Mouse (Mus musculus): ENCODE results near the gene Uckl1. TPM values are rescaled to one million over a fixed set of nuclear protein-coding genes. Genes with fewer than 3 reads are reported as not detected.

Uckl1 gene
- polyA plus RNA-seq, 1 experiment from 2014 or later = 56.3 TPM

- H3K4me3 ChIP-seq (ENCODE audit: low read depth, low read length) = no peak overlapping the region
- no peaks in the 10 kb centered on the region for H3K9me3 ChIP-seq (ENCODE audit: control insufficient read depth, low read depth, low read length)
- H3K36me3 ChIP-seq (ENCODE audit: control insufficient read depth, insufficient read depth, low read length) = peaks cover 12% of the 10 kb centered on the region
- WGBS = 18% methylated on average over 5 of the region's 5 CpGs
- no peak overlapping the region for H3K27ac ChIP-seq (ENCODE audit: low read length)
- peak overlapping the region; percentile 18 for H3K4me2 ChIP-seq (replicated peaks; ENCODE audit: low read depth, low read length)
- peaks cover 25% of the 10 kb centered on the region for H3K4me1 ChIP-seq (ENCODE audit: control insufficient read depth, insufficient read depth, low read length)
- no peak overlapping the region for H3K9ac ChIP-seq (replicated peaks; ENCODE audit: low read depth, low read length)
- no peaks in the 10 kb centered on the region for H3K27me3 ChIP-seq (ENCODE audit: control insufficient read depth, insufficient read depth, low read length)
- ATAC-seq (ENCODE audit: insufficient number of reproducible peaks, insufficient read depth, low FRiP score, low read depth) = no peak
Observed at GRCm38 (mm10) chr2:181578790-181579618, 5.7 kb downstream of the Uckl1 start.

GRCm38 (mm10) chr2:181577981-181578581 lies 6.6 kb downstream of the Uckl1 start:
- no peak overlapping the region for H3K9ac ChIP-seq (replicated peaks; ENCODE audit: low read depth, low read length)

DNA sequence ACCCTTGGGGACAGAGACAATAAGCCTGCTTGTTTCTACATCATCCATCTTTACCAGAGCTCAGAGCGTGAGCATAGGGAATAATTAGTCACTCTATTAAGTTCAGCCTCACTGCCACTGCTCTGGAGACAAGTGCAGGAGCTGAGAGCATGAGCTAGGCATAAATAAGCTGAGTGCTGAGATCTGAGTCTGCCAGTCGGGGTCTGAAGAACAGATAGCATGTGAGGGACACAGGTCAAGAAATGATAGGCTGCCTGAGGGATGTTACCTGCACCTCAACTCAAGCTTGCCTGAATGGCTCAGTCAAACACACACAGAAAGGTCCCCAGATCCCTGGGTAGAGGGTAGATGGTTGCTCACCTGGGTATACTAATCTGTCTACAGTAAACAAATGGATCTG lies 7.6 kb downstream of the Uckl1 start:
- ATAC-seq (ENCODE audit: insufficient number of reproducible peaks, insufficient read depth, low FRiP score, low read depth) = no peak
- Histone ChIP-seq H3K9me3 (ENCODE audit: control insufficient read depth, low read depth, low read length) (no peaks in the 10 kb centered on the region), H3K27ac (ENCODE audit: low read length) (no peak overlapping the region), H3K9ac (replicated peaks; ENCODE audit: low read depth, low read length) (no peak overlapping the region), H3K36me3 (ENCODE audit: control insufficient read depth, insufficient read depth, low read length) (peaks cover 14% of the 10 kb centered on the region; the same call in 1 of the 2 replicates), H3K27me3 (ENCODE audit: control insufficient read depth, insufficient read depth, low read length) (no peaks in the 10 kb centered on the region), H3K4me1 (ENCODE audit: control insufficient read depth, insufficient read depth, low read length) (peaks cover 25% of the 10 kb centered on the region), H3K4me3 (ENCODE audit: low read depth, low read length) (no peak overlapping the region), H3K4me2 (replicated peaks; ENCODE audit: low read depth, low read length) (no peak overlapping the region)
- WGBS = 69% methylated on average over 2 of the region's 2 CpGs

More at GRCm38 (mm10) chr2:181577981-181578581, 6.6 kb downstream of the Uckl1 start:
- Histone ChIP-seq H3K27ac (ENCODE audit: low read length) (no peak overlapping the region), H3K27me3 (ENCODE audit: control insufficient read depth, insufficient read depth, low read length) (no peaks in the 10 kb centered on the region), H3K4me3 (ENCODE audit: low read depth, low read length) (no peak overlapping the region), H3K9me3 (ENCODE audit: control insufficient read depth, low read depth, low read length) (no peaks in the 10 kb centered on the region), H3K36me3 (ENCODE audit: control insufficient read depth, insufficient read depth, low read length) (peaks cover 8% of the 10 kb centered on the region; the same call in 1 of the 2 replicates), H3K4me1 (ENCODE audit: control insufficient read depth, insufficient read depth, low read length) (peaks cover 25% of the 10 kb centered on the region), H3K4me2 (replicated peaks; ENCODE audit: low read depth, low read length) (no peak overlapping the region)
- ATAC-seq (ENCODE audit: insufficient number of reproducible peaks, insufficient read depth, low FRiP score, low read depth) = no peak
- 71% methylated on average over 7 of the region's 7 CpGs for WGBS

- Histone ChIP-seq H3K4me3 (ENCODE audit: low read depth, low read length) (no peak overlapping the region), H3K9ac (replicated peaks; ENCODE audit: low read depth, low read length) (no peak overlapping the region), H3K27me3 (ENCODE audit: control insufficient read depth, insufficient read depth, low read length) (no peaks in the 10 kb centered on the region), H3K9me3 (ENCODE audit: control insufficient read depth, low read depth, low read length) (no peaks in the 10 kb centered on the region), H3K4me2 (replicated peaks; ENCODE audit: low read depth, low read length) (no peak overlapping the region), H3K4me1 (ENCODE audit: control insufficient read depth, insufficient read depth, low read length) (peaks cover 25% of the 10 kb centered on the region), H3K36me3 (ENCODE audit: control insufficient read depth, insufficient read depth, low read length) (peaks cover 19% of the 10 kb centered on the region; the same call in 1 of the 2 replicates), H3K27ac (ENCODE audit: low read length) (no peak overlapping the region)
- 90% methylated on average over 2 of the region's 2 CpGs for WGBS
- ATAC-seq (ENCODE audit: insufficient number of reproducible peaks, insufficient read depth, low FRiP score, low read depth) = no peak
Observed at GRCm38 (mm10) chr2:181576613-181577012, 8.1 kb downstream of the Uckl1 start.

DNA sequence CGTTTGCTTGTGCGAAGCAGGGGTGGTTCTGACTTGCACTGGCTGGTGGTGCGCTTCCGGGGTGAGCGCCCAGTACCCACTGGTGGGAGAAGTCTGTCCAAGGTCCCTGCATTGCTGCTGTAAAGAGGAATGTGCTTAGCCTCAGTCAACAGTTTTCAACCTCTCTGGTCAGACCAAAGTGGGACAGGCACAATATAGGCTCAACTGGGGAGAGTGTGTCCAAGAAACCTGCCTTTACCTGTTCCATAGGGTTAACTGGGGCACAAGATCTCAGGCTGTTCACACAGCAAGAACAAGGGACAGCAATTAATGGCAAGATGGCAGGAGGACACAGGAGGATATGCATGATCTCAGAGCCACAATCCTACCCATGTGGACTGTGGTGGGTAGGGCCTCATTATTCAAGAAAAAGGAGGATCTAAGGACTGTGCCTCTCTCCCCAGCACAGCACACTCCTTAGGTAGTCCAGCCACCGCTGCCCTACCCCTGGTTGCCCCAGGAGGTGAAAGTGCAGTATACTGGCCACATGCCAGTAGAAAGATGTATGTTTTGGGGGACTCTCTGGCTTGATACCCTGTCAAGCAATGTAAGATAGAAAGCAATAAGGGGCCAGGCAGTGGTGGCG lies 9.7 kb downstream of the Uckl1 start:
- WGBS = 90% methylated on average over 7 of the region's 7 CpGs
- no peak for ATAC-seq (ENCODE audit: insufficient number of reproducible peaks, insufficient read depth, low FRiP score, low read depth)
- Histone ChIP-seq H3K4me3 (ENCODE audit: low read depth, low read length) (no peak overlapping the region), H3K9me3 (ENCODE audit: control insufficient read depth, low read depth, low read length) (no peaks in the 10 kb centered on the region), H3K27ac (ENCODE audit: low read length) (no peak overlapping the region), H3K9ac (replicated peaks; ENCODE audit: low read depth, low read length) (no peak overlapping the region), H3K4me2 (replicated peaks; ENCODE audit: low read depth, low read length) (no peak overlapping the region), H3K27me3 (ENCODE audit: control insufficient read depth, insufficient read depth, low read length) (no peaks in the 10 kb centered on the region), H3K4me1 (ENCODE audit: control insufficient read depth, insufficient read depth, low read length) (peaks cover 18% of the 10 kb centered on the region), H3K36me3 (ENCODE audit: control insufficient read depth, insufficient read depth, low read length) (peaks cover 20% of the 10 kb centered on the region; the same call in 1 of the 2 replicates)

DNA sequence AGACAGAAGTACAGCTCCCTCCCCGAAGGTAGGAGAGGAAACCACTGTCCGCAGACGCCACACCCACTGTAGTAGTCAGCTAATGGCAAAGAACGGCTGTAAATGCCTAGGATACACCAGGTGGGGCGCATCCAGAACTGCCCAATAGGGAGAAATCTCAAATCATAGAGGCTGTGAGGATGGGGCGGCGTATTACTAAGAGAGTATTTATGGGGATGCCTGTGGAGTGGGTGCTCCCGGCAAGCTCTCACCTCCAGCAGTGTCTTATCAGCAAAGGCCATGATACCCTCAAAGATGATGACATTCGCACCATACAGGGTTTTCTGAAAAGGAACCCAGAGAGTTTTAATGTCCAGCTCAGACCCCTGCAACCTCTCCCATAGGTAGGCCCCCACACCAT lies 10.7 kb downstream of the Uckl1 start:
- Histone ChIP-seq H3K27me3 (ENCODE audit: control insufficient read depth, insufficient read depth, low read length) (no peaks in the 10 kb centered on the region), H3K9ac (replicated peaks; ENCODE audit: low read depth, low read length) (no peak overlapping the region), H3K27ac (ENCODE audit: low read length) (no peak overlapping the region), H3K9me3 (ENCODE audit: control insufficient read depth, low read depth, low read length) (no peaks in the 10 kb centered on the region), H3K4me3 (ENCODE audit: low read depth, low read length) (no peak overlapping the region), H3K4me1 (ENCODE audit: control insufficient read depth, insufficient read depth, low read length) (0 out of 2 replicates have a peak, but pooled peaks cover 10% of the 10 kb centered on the region), H3K4me2 (replicated peaks; ENCODE audit: low read depth, low read length) (no peak overlapping the region), H3K36me3 (ENCODE audit: control insufficient read depth, insufficient read depth, low read length) (peaks cover 25% of the 10 kb centered on the region; the same call in 1 of the 2 replicates)
- no peak for ATAC-seq (ENCODE audit: insufficient number of reproducible peaks, insufficient read depth, low FRiP score, low read depth)
- WGBS = 88% methylated on average over 9 of the region's 9 CpGs

GRCm38 (mm10) chr2:181572921-181573920 lies 11.5 kb downstream of the Uckl1 start:
- Histone ChIP-seq H3K4me1 (ENCODE audit: control insufficient read depth, insufficient read depth, low read length) (0 out of 2 replicates have a peak, but pooled peaks cover 5% of the 10 kb centered on the region), H3K36me3 (ENCODE audit: control insufficient read depth, insufficient read depth, low read length) (peaks cover 25% of the 10 kb centered on the region; the same call in 1 of the 2 replicates), H3K4me2 (replicated peaks; ENCODE audit: low read depth, low read length) (no peak overlapping the region), H3K9ac (replicated peaks; ENCODE audit: low read depth, low read length) (no peak overlapping the region), H3K4me3 (ENCODE audit: low read depth, low read length) (no peak overlapping the region), H3K27me3 (ENCODE audit: control insufficient read depth, insufficient read depth, low read length) (no peaks in the 10 kb centered on the region), H3K9me3 (ENCODE audit: control insufficient read depth, low read depth, low read length) (no peaks in the 10 kb centered on the region), H3K27ac (ENCODE audit: low read length) (no peak overlapping the region)
- 91% methylated on average over 15 of the region's 15 CpGs for WGBS
- no peak for ATAC-seq (ENCODE audit: insufficient number of reproducible peaks, insufficient read depth, low FRiP score, low read depth)

Data from stomach, embryonic 14.5 days (tissue).